Mouse (Mus musculus): Measurements from ENCODE around the gene Gemin7. TPM values are rescaled to one million over a fixed set of nuclear protein-coding genes. Genes with fewer than 3 reads are reported as not detected.

Gene Gemin7
- polyA plus RNA-seq, 1 experiment: 136 TPM

DNA sequence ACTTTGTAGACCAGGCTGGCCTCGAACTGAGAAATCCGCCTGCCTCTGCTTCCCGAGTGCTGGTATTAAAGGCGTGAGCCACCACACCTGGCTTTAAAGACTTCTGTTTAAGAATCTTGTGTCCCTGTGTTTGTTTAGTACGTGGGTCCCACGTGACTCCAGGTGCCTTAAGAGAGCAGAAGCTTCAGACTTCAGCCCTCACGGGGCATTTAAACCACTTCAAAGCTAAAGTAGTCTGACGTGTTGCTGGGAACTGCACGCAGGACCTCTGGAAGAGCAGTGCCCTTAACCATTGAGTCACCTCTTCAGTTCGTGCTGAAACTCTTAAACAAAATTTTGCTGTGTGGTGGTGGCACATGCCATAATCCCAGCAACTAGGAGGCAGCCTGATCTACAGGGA lies 28.0 kb downstream of the Gemin7 start:
- H3K27me3 ChIP-seq (ENCODE audit: control insufficient read depth, insufficient read depth, insufficient read length): no peaks in the 10 kb centered on the region
- no peak overlapping the region for H3ac ChIP-seq (ENCODE audit: control insufficient read depth, insufficient read length, low read depth)
- peaks cover 91% of the 10 kb centered on the region for H3K79me2 ChIP-seq (ENCODE audit: control insufficient read depth, insufficient read depth)
- no peak overlapping the region for H3K4me3 ChIP-seq (ENCODE audit: insufficient read depth, poor library complexity, severe bottlenecking)
- TF ChIP-seq USF1 (IDR thresholded peaks at IDR 0.05; ENCODE audit: low read depth): no peak
- TF ChIP-seq FOSL1 (IDR thresholded peaks at IDR 0.05; ENCODE audit: insufficient read depth, low read length, poor library complexity, severe bottlenecking): no peak
- no peak for TF ChIP-seq MYOD1 (IDR thresholded peaks at IDR 0.05; ENCODE audit: control insufficient read depth, insufficient read length, low read depth)
- TF ChIP-seq MYOG (IDR thresholded peaks at IDR 0.05; ENCODE audit: control insufficient read depth, extremely low read depth, insufficient read length): no peak
- no peak for TF ChIP-seq CTCF (IDR thresholded peaks at IDR 0.05; ENCODE audit: control insufficient read depth, insufficient read depth, insufficient read length)
- TF ChIP-seq MAX (IDR thresholded peaks at IDR 0.05): no peak
- peaks cover 52% of the 10 kb centered on the region for H3K79me3 ChIP-seq (ENCODE audit: low read depth)
- H3K36me3 ChIP-seq (ENCODE audit: control insufficient read depth, insufficient read depth): no peaks in the 10 kb centered on the region

DNA sequence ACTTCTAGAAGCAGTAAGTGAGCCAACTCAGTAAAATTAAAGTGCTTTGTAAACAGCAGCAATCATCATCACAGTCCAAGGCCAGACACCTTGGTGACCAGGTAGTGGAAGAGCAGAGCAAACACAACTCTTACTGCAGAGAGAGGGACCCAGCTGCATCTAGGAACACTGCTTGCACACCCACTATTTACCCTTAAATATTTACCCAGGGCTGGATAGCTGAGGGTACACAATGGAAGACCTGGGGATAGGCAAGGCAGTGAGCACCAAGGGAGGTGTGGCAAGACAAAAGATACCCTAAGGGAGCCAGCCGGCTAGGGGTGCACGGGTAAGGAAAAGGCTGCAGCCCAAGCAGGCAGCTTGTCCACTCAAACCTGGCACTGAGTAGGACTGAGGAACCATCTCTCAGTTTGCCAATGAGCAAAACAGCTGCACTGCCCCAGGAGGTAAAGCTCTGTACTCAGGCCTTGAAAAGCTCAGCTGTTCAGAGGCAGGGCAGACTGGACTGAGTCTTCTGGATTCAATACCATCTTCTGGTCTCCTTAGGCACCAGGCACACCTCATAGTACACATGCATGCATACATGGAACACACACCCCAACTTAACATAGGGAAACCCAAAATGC lies 29.9 kb downstream of the Gemin7 start:
- Histone ChIP-seq H3K79me3 (ENCODE audit: low read depth) (peaks cover 50% of the 10 kb centered on the region), H3K36me3 (ENCODE audit: control insufficient read depth, insufficient read depth) (no peaks in the 10 kb centered on the region), H3K79me2 (ENCODE audit: control insufficient read depth, insufficient read depth) (peaks cover 89% of the 10 kb centered on the region), H3ac (ENCODE audit: control insufficient read depth, insufficient read length, low read depth) (no peak overlapping the region), H3K4me3 (ENCODE audit: insufficient read depth, poor library complexity, severe bottlenecking) (no peak overlapping the region), H3K27me3 (ENCODE audit: control insufficient read depth, insufficient read depth, insufficient read length) (no peaks in the 10 kb centered on the region)
- TF ChIP-seq USF1 (IDR thresholded peaks at IDR 0.05; ENCODE audit: low read depth) (no peak), CEBPB (IDR thresholded peaks at IDR 0.05; ENCODE audit: low read depth) (no peak), MYOD1 (IDR thresholded peaks at IDR 0.05; ENCODE audit: control insufficient read depth, insufficient read length, low read depth) (no peak), CTCF (IDR thresholded peaks at IDR 0.05; ENCODE audit: control insufficient read depth, insufficient read depth, insufficient read length) (no peak), FOSL1 (IDR thresholded peaks at IDR 0.05; ENCODE audit: insufficient read depth, low read length, poor library complexity, severe bottlenecking) (no peak), MAX (IDR thresholded peaks at IDR 0.05) (no peak), MYOG (IDR thresholded peaks at IDR 0.05; ENCODE audit: control insufficient read depth, extremely low read depth, insufficient read length) (no peak)

DNA sequence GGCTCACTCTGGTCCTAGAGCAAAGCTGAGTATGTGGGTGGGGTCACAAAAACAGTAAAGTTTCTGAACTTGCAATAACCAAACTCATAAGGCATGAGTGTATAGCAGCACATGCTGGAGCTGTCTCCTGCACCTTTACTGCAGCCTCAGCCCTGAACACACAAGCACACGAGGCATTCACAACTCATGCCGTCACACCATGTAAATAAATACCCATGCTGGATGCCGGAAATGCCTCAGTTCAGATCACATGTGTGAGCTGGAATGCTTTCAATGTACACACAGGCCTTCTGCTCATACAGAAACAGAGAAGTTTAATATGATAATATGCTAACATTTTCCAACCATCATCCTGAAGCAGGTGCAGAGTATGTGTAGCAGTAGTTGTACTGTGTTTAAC lies 31.4 kb downstream of the Gemin7 start:
- H3K79me2 ChIP-seq (ENCODE audit: control insufficient read depth, insufficient read depth): peaks cover 88% of the 10 kb centered on the region
- H3K36me3 ChIP-seq (ENCODE audit: control insufficient read depth, insufficient read depth): no peaks in the 10 kb centered on the region
- TF ChIP-seq FOSL1 (IDR thresholded peaks at IDR 0.05; ENCODE audit: insufficient read depth, low read length, poor library complexity, severe bottlenecking): no peak
- TF ChIP-seq MYOD1 (IDR thresholded peaks at IDR 0.05; ENCODE audit: control insufficient read depth, insufficient read length, low read depth): no peak
- peaks cover 45% of the 10 kb centered on the region for H3K79me3 ChIP-seq (ENCODE audit: low read depth)
- H3K27me3 ChIP-seq (ENCODE audit: control insufficient read depth, insufficient read depth, insufficient read length): no peaks in the 10 kb centered on the region
- no peak overlapping the region for H3ac ChIP-seq (ENCODE audit: control insufficient read depth, insufficient read length, low read depth)
- no peak overlapping the region for H3K4me3 ChIP-seq (ENCODE audit: insufficient read depth, poor library complexity, severe bottlenecking)

DNA sequence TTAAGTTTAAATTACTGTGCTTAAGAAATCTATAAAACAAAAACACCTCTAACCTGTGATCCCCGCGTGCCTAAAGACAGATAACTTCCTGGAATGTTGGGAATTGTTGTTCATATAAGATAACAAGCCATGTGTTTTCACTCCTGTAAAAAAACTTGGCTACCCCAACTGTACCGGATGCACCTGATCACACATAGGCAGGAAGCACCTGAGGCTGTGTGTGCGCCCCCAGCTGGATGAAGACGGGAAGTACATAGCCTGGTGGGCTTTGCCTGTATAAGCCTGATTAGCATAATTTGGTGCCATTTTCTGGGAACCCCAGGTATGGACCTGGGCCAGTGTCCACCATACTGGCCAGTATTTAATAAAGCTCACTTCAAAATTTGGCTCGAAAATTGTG lies 33.8 kb downstream of the Gemin7 start:
- Histone ChIP-seq H3K36me3 (ENCODE audit: control insufficient read depth, insufficient read depth) (no peaks in the 10 kb centered on the region), H3K79me3 (ENCODE audit: low read depth) (peaks cover 39% of the 10 kb centered on the region), H3K79me2 (ENCODE audit: control insufficient read depth, insufficient read depth) (peaks cover 84% of the 10 kb centered on the region), H3K4me3 (ENCODE audit: insufficient read depth, poor library complexity, severe bottlenecking) (no peak overlapping the region), H3ac (ENCODE audit: control insufficient read depth, insufficient read length, low read depth) (no peak overlapping the region), H3K27me3 (ENCODE audit: control insufficient read depth, insufficient read depth, insufficient read length) (no peaks in the 10 kb centered on the region)
- TF ChIP-seq FOSL1 (IDR thresholded peaks at IDR 0.05; ENCODE audit: insufficient read depth, low read length, poor library complexity, severe bottlenecking) (no peak), MYOG (IDR thresholded peaks at IDR 0.05; ENCODE audit: control insufficient read depth, extremely low read depth, insufficient read length) (no peak), MYOD1 (IDR thresholded peaks at IDR 0.05; ENCODE audit: control insufficient read depth, insufficient read length, low read depth) (no peak), MAX (IDR thresholded peaks at IDR 0.05) (no peak), CEBPB (IDR thresholded peaks at IDR 0.05; ENCODE audit: low read depth) (no peak), CTCF (IDR thresholded peaks at IDR 0.05; ENCODE audit: control insufficient read depth, insufficient read depth, insufficient read length) (no peak), USF1 (IDR thresholded peaks at IDR 0.05; ENCODE audit: low read depth) (no peak)

DNA sequence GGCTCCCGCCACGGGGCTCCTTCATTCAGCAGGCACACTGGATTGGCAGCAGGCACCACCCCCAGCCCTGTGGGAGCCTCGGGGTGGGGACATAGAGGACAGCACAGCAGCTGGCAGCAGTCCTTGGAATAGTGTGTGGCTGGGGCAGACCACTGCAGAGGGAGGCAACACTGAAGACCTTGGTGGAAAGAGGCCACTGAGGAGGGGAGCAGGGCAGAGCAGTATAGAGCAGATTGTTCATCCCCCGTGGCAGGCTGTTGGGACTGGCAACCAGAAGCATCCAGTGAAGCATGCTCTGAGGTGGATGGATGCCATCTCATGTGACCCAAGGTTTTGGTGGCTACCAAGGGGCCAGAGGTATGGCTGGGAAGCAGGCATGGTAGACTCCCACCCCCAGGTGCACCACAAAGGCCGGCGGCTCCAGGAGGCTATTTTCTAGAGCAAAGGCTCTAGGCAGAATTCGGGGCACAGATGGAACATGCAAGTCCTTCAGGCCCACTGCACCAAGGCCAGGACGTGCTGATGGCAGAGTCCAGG lies 35.2 kb downstream of the Gemin7 start:
- no peaks in the 10 kb centered on the region for H3K36me3 ChIP-seq (ENCODE audit: control insufficient read depth, insufficient read depth)
- H3K79me2 ChIP-seq (ENCODE audit: control insufficient read depth, insufficient read depth): peaks cover 81% of the 10 kb centered on the region
- no peak overlapping the region for H3K4me3 ChIP-seq (ENCODE audit: insufficient read depth, poor library complexity, severe bottlenecking)
- peaks cover 37% of the 10 kb centered on the region for H3K79me3 ChIP-seq (ENCODE audit: low read depth)
- TF ChIP-seq MYOG (IDR thresholded peaks at IDR 0.05; ENCODE audit: control insufficient read depth, extremely low read depth, insufficient read length) (no peak), USF1 (IDR thresholded peaks at IDR 0.05; ENCODE audit: low read depth) (no peak), MYOD1 (IDR thresholded peaks at IDR 0.05; ENCODE audit: control insufficient read depth, insufficient read length, low read depth) (no peak), CEBPB (IDR thresholded peaks at IDR 0.05; ENCODE audit: low read depth) (no peak), FOSL1 (IDR thresholded peaks at IDR 0.05; ENCODE audit: insufficient read depth, low read length, poor library complexity, severe bottlenecking) (no peak), CTCF (IDR thresholded peaks at IDR 0.05; ENCODE audit: control insufficient read depth, insufficient read depth, insufficient read length) (no peak), MAX (IDR thresholded peaks at IDR 0.05) (no peak)
- H3K27me3 ChIP-seq (ENCODE audit: control insufficient read depth, insufficient read depth, insufficient read length): no peaks in the 10 kb centered on the region
- H3ac ChIP-seq (ENCODE audit: control insufficient read depth, insufficient read length, low read depth): no peak overlapping the region

All from C2C12 (cell line).